Mouse (Mus musculus) lung, postnatal 0 days (tissue): ENCODE results near the gene 2200002D01Rik.

Experiments
- CTCF ChIP-seq: IDR thresholded peaks from 2 replicates; pipeline ENCODE4 v1.5.1; 2016; ENCODE audit warnings: antibody characterized with exemption, mild to moderate bottlenecking
- EP300 ChIP-seq: IDR thresholded peaks from 2 replicates; pipeline ENCODE4 v1.6.1; 2016; ENCODE audit warnings: antibody characterized with exemption, mild to moderate bottlenecking, control low read depth

GRCm38 (mm10) chr7:29288079-29288478, 39.8 kb upstream of the 2200002D01Rik start:
- no peak for TF ChIP-seq CTCF
- TF ChIP-seq EP300 = 0 out of 2 replicates have a peak, but pooled peaks have one; percentile 49
